Mouse (Mus musculus): Measurements from ENCODE around the gene Kif24.
"Not testable (repeated sequence)": the region's sequence is repeated elsewhere in the genome, so short reads cannot be mapped to it uniquely, and the experiment has no call there.

The Kif24 gene

GRCm38 (mm10) chr4:41481601-41482017 lies 16.9 kb upstream of the Kif24 start:
- DNase-seq, result no peak

GRCm38 (mm10) chr4:41480254-41480653 lies 15.6 kb upstream of the Kif24 start:
- DNase-seq, result no peak

- no peak for DNase-seq
These were observed 14.7 kb upstream of the Kif24 start for GRCm38 (mm10) chr4:41479456-41479804.

GRCm38 (mm10) chr4:41478751-41479455 lies 14.2 kb upstream of the Kif24 start:
- DNase-seq, result no peak

GRCm38 (mm10) chr4:41477648-41478160 lies 13.0 kb upstream of the Kif24 start:
- no peak for DNase-seq

GRCm38 (mm10) chr4:41471384-41471689 lies 6.7 kb upstream of the Kif24 start:
- DNase-seq, result no peak

GRCm38 (mm10) chr4:41470684-41471383 lies 6.1 kb upstream of the Kif24 start:
- DNase-seq, result no peak

- no peak for DNase-seq
These were observed 5.5 kb upstream of the Kif24 start for GRCm38 (mm10) chr4:41470051-41470683.

- no peak for DNase-seq
These were observed 4.5 kb upstream of the Kif24 start for GRCm38 (mm10) chr4:41469199-41469598.

GRCm38 (mm10) chr4:41468396-41469080 lies 3.9 kb upstream of the Kif24 start:
- peak; percentile 44 for DNase-seq

GRCm38 (mm10) chr4:41465287-41465665 lies 589 bp upstream of the Kif24 start:
- no peak for DNase-seq

GRCm38 (mm10) chr4:41463051-41463738 lies 1.5 kb downstream of the Kif24 start:
- DNase-seq, result not testable (repeated sequence)

- DNase-seq, result no peak
These were observed 4.0 kb downstream of the Kif24 start for GRCm38 (mm10) chr4:41460690-41461089.

GRCm38 (mm10) chr4:41447595-41447994 lies 17.1 kb downstream of the Kif24 start:
- no peak for DNase-seq

- no peak for DNase-seq
These were observed 21.8 kb downstream of the Kif24 start for GRCm38 (mm10) chr4:41442790-41443302.

- DNase-seq, result no peak
These were observed 25.8 kb downstream of the Kif24 start for GRCm38 (mm10) chr4:41438931-41439330.

- DNase-seq, result no peak
These were observed 47.7 kb downstream of the Kif24 start for GRCm38 (mm10) chr4:41416966-41417365.

- no peak for DNase-seq
These were observed 55.3 kb downstream of the Kif24 start for GRCm38 (mm10) chr4:41409341-41409740.

GRCm38 (mm10) chr4:41407353-41407752 lies 57.3 kb downstream of the Kif24 start:
- DNase-seq, result no peak

GRCm38 (mm10) chr4:41406597-41406996 lies 58.1 kb downstream of the Kif24 start:
- DNase-seq, result no peak

- no peak for DNase-seq
These were observed 63.1 kb downstream of the Kif24 start for GRCm38 (mm10) chr4:41401573-41401972.

GRCm38 (mm10) chr4:41401167-41401566 lies 63.5 kb downstream of the Kif24 start:
- no peak for DNase-seq

- DNase-seq, result no peak
These were observed 64.8 kb downstream of the Kif24 start for GRCm38 (mm10) chr4:41399904-41400303.

Measured in cerebellum, adult 11 months (tissue).